Mouse (Mus musculus): Measurements from ENCODE around the gene Mrps26. TPM values are rescaled to one million over a fixed set of nuclear protein-coding genes. Genes with fewer than 3 reads are reported as not detected.
A peak's percentile ranks its signal among the peaks of the same experiment; 100 is the strongest.
"Not testable (repeated sequence)": the region's sequence is repeated elsewhere in the genome, so short reads cannot be mapped to it uniquely, and the experiment has no call there.

Mrps26 gene
- 10 to 100 TPM; 20.8 to 29.7 (median 27.1) TPM for polyA plus RNA-seq (2017; shearing (Covaris generic))

DNA sequence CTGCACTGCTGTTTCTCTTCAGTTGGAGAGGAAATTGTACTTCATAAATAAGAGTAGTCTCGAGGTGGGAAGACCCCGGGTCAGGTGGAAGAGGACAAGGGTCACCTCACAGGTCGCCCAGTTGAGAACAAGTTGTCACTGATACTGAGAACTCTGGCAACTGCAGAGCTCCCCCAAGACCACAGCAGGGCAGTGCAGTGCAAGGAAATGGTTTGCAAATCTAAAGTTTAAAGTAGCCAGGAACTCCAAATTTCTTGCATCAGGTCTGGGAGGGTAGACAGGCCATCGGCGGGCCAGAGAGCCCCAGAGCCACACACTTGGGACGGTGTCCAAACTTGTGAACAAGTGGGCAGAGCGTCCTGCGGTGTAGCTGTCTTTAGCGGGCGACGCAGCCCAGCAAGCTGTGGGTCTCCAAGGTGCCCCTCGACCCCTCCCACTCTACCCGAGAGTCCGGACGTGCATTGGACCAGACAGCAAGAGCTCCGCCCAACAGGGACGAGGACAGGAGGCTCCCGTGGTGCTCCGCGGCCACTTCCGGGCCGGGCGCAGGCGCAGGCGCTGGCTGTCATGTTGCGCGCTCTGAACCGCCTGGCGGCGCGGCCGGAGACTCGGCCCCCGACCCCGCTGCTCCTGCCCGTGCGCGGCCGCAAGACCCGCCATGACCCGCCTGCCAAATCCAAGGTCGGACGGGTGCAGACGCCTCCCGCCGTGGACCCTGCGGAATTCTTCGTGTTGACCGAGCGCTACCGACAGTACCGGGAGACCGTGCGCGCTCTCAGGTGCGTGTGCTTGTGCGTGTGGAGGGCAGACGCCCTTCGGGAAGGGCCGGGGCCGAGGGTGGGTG is at the start of gene Mrps26:
TSS of gene Mrps26 (plus strand) at position 531 of the 844 bp plus-strand sequence.
- ATAC-seq = peak; percentile 99

DNA sequence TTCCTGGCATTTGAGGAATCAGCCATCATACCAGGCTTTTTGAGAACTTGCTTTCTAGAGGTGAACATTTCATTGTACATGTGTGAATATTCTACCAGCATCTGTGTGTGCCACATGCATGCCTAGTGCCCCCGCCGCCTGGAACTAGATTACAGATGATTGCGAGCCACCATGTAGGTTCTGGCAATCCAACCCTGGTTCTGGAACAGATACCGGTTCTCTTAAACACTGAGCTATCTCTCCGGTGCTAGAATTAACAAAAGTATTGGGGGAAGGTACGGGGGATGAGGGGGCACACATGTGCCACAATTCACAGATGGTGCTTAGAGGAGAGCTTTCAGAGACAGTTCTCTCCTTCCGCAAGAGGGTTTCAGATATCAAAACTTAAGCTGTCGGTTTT is 49.6 kb upstream of the Mrps26 start:
- ATAC-seq = no peak

DNA sequence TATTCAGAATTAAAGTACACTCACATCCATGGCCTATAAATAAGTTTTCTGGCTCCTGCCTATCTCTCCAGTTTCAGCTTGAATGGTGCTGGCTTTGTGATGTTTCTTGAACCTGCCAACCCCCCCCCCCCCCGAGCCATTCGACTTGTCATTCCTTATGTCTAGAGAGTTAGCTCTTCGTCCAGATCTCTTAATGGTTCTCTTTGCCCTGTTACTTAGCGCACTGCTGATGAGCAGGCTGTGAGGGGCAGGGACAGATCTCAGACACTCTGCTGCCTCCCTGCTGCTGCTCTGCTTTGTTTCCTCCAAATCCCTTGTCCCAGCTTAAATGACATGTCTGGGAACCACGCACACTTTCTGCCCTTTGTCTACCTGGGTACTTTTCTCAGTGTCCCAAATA is 47.8 kb upstream of the Mrps26 start:
- no peak for ATAC-seq

DNA sequence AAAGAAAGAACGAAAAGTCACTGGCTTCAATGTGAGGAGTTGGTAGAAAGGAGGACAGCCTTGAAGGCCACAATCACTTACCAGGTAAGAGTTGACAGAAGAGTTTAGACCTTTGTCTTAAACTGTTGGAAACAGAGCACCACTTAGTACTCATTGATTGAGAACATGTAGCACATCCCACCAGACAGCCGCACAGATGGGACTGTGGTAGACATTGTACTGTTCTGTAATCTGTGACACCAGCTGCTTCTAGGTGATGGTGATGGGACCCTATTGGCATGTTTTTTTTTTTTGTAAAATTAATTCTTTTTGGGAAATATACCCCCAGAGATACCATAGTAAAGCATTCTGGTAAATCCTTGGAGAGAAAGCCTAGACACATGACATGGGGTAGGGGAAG is 41.6 kb upstream of the Mrps26 start:
- no peak for ATAC-seq

DNA sequence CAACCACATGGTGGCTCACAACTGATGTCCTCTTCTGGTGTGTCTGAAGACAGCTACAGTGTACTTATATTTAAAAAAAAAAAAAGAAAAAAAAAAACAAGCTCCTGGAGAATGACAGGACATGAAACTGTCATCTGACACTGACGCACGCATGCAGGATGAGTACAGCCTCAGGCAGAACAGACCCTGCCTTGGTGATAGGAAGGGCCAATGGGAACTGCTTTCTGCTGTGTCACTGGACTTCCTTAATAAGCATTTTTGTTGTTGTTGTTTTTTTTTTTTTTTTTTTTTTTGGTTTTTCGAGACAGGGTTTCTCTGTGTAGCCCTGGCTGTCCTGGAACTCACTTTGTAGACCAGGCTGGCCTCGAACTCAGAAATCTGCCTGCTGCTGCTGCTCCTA is 38.1 kb upstream of the Mrps26 start:
- ATAC-seq = not testable (repeated sequence)

DNA sequence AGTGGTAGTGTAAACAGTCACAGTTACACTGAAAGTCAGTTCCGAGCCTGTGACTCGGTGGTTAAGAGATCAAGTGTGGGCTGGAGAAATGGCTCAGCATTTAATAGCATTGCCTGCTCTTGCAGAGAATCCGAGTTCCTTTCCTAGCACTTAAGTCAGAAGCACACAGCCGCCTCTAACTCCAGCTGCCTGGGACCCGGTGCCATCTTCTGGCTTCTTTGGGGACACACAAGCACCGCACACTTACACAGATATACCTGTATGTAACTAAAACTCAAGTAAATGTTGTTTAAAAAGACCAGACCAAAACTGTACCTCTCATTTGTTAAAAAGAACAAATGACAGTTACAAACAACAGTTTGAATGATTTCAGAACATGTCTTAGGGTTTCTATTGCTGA is 35.1 kb upstream of the Mrps26 start:
- no peak for ATAC-seq

DNA sequence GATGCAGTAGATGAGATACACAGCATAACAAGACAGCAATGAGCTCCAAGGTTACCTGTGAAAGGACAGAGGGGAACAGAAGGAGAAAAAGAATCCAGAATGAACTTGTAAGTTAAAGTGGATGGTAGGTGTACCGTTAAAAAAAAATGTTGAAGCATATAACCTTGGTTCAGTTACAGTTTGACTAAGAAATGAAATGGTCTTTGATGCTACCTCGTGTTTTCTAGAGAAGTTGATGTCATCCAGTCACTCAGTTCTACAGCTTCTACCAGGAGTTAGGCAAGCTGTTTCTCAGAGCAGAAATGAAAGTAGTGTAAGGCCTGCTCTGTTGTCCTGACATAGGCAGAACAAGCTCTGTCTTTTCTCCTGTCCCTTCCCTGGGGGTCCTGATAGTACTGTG is 34.3 kb upstream of the Mrps26 start:
- no peak for ATAC-seq

DNA sequence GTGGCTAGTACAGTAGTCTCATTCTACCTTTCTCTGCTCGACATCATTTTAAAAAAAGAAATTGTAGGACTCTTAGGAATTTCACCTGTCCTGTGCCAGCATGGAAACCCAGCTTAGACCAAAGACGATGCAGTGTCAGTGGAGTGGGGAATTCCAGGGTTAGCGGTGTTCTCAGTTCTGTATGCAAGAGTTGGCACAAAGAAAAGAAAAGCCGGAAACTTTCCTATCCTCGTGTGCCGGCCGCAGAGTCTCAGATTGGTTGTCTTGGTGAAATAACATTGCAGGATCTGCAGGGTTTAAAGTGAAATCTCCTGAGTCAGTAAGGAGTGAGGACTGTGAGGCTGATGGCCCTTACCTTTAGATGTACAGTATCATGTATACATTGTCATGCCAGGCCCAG is 33.6 kb upstream of the Mrps26 start:
- ATAC-seq = no peak

DNA sequence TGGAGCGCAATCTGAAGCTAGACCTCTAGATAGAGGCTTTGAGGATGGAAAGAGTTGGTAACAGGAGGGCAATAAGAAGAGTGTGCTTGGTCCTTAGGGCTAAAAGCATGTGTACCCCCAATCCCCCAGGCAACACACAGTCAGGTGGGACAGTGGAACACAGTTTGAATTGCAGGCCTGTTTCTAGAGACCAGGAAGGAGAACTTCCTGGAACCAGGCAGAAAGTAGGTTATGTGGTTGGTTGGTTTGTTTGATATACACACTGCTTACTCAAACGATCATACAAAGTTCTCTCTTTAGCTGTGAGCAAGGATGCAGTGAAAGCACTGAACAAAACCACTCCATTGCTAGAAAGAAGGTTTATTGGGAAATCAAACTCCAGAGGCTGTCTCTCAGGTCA is 31.3 kb upstream of the Mrps26 start:
- ATAC-seq = peak; percentile 25

DNA sequence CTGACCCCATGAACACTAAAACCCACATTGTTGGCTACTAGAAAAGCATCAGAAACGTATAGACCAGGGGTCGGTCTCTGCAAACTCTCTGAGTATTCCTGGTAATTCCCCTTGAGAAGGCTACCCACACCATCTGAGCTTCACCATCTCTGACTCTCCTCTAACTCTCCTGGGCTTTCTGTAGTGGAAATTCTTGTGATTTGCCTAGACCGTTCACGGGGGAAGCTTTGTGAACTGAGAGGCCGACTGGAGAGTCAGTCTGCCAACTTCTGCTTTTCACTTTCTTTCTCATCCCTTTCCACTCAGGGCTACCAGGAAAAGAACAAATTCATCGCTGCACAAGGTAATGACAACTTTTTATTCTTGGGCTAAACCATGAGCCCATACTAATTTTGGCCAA is 28.5 kb upstream of the Mrps26 start:
- no peak for ATAC-seq

DNA sequence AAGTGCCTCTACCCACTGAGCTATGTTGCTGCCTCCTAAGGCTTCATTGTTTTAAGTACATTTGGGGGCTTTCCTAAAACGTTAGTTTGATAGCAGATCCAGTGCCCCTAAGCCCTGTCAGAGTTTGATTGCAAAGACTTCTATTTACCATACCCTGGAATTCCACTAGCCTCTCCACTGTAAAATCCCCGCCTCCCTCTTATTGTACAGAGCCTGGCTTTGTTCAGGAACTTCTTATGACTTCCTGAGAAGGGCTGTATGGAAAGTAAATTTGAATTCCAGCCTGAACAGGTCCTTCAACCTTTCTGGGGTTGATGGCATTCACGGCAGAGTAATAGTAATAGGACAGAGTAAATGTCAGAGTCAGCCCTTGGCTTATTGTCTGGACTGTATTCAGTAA is 26.7 kb upstream of the Mrps26 start:
- no peak for ATAC-seq

DNA sequence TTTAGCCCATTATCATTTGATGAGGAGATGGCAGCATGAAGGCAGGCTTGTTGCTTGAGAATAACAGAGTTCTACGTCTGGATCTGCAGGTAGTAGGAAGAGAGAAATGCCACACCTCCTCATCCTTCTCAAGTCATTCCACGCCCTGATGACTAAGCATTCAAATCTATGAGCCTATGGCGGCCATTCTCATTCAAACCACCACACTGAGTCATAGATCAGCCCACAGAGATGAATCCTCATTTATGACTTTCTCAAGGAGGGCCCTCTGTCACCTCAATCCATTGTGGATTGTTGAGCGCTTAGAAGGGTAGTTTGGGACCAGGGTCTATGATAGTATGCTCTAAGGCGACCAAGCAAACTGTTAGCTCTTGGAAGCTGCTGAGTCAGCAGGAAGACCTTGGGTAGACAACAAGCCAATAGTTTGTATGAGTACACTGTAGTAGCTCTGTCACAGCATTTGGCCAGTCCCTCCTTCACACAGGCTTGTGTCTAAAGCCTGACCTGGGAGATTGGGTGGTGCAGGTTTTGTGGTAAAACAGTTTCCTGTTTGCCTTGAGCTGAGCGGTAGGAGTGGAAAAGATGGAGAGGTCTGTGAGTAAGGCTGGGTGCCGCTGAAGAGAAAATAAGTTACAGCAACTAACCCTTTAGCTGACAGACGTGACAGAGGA is 24.5 kb upstream of the Mrps26 start:
- peak; percentile 67 for ATAC-seq

DNA sequence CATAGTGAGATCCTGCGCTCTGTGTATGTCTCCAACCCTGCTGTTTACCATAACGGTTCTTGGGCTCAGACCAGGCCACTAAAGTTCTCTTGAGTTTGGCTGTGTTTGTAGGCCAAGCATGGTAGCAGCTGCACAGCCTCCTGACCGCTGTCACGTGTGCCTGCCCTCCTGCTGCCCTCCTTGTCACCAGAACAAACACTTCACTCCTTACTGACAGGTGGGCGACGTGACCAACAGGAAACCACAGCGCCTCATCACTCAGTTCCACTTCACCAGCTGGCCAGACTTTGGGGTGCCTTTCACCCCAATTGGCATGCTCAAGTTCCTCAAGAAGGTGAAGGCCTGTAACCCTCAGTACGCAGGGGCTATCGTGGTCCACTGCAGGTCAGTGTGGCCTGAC is 23.3 kb upstream of the Mrps26 start:
- ATAC-seq = no peak

DNA sequence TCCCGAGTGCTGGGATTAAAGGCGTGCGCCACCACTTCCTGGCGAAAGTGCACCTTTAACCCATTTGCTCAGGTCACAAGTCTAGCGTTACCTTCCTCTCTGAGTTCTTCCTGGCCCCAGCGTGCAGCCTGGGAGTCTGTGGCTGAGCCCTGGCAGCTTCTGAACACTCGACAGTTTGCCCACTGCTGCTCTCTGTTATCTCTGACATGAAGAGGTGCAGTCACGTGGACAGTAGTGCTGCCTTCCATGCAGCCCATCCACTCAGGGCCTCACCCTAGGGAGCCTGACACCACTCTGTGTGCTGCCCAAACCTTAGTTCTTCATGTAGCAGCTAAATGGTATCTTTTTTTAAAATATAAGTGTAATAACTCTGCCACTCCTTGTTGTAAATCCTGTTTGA is 16.6 kb upstream of the Mrps26 start:
- no peak for ATAC-seq

DNA sequence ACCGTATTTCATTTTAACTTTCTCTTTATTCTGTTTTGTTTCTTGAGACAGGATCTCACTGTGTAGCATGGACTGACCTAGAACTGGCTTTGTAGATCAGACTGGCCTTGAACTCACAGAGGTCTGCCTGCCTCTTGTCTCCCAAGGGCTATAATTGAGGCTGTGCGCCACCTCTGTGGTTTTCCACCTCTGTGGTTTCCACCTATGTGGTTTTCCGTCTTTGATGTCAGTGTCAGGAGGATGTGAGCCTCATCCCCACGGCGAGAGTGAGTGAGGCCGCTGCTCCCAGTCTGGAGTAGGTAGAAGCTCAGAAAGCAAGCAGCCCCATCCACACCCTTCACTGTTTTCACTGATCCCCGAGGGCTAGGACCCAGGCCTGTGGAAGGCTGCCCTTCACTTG is 8.7 kb upstream of the Mrps26 start:
- no peak for ATAC-seq

DNA sequence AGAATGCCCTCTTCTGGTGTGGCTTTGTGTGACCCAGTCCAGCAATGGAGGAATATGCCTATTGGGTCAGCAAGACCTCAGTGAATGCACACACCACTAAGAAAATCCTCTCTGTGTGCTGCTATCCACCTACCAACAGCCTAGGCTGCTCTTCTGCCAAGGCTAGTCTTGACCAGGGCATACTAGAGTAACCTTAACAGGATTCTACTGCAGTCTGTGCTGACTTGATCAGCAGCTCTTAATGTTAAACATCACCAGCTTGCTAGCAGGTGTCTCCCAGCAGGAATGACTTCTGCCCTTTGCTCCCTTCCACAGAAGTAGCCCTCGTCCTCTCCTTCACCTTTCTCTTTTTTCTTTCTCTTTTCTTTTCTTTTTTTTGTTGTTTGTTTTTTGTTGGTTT is 7.2 kb upstream of the Mrps26 start:
- ATAC-seq = no peak

DNA sequence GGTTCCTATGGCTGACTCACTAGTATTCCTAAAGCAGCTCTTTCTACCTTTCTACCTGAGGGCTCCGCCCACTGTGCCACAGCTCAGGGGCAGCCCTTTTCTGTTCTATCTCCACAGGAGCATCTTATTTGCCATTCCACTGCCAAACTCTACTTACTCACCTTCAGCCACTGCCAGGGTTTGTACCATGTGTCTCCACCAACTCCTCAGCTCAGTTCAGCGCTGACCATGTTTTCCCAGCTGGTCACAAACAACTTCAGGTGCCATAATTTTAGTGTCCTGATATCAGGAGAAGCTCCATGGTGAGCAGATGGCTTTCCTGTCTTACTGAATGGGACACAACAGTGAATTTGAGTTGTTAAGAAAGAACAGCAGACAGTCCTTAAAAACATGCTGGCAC is 6.1 kb upstream of the Mrps26 start:
- ATAC-seq = no peak

DNA sequence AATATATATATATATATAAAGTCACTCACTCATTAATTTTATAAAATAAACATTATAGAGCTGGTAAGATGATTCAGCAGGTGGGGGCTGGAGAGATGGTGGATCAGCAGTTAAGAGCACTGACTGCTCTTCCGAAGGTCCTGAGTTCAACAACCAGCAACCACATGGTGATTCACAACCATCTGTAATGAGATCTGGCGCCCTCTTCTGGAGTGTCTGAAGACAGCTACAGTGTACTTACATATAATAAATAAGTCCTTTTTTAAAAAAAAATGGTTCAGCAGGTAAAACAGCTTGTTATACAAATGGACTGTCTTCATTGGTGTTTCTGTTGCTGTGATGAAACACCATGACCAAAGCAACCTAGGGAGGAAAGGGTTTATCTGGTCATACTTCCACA is 5.5 kb upstream of the Mrps26 start:
- no peak for ATAC-seq

DNA sequence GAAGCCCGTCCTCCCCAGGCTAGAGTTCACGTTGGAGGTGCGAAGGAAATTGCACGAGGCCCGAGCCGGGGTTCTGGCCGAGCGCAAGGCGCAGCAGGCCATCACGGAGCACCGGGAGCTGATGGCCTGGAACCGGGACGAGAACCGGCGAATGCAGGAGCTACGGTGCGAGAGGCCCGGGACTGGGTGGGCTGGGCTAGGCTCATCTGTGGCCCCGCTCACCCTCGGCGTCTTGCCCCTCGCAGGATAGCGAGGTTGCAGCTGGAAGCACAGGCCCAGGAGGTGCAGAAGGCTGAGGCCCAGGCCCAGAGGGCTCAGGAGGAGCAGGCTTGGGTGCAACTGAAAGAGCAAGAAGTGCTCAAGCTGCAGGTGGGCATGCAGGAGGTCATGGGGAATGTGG is 521 bp downstream of the Mrps26 start:
- no peak for ATAC-seq

DNA sequence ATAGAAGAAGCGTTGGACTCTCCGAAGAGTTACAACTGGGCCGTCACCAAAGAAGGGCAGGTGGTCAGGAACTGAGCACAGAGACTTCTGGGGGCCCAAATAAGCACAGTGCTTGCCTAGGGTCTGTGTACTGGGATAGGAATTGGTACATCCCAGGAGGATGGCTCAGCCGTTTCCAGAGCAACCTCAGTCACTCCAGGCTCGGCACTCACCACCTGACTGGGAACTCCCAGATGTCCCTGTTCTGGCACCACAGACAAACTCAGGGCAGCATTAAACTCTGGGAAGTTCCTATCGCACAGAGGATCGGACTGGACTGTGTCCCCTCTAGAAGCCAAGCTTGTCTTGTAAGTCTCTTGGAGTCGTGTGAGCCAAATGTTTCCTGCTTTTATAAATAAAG is 1.4 kb downstream of the Mrps26 start:
- ATAC-seq = no peak

DNA sequence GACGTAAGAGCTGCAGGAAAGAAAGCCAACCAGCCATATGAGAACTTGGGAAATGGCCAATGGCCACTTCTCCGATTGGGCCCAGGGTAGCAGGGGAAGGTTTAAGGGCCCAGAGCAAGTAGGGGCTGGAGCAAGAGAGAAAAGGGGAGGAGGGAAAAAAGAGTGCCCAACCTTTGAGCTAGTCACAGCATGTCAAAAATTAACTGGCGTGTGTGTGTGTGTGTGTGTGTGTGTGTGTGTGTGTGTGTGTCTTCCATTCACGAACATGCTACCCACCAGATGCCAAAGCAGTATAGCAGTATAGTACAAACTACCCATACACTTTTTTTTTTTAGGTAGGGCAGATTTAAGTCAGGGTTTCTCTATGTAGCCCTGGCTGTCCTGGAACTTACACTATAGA is 5.4 kb downstream of the Mrps26 start:
- ATAC-seq = no peak

DNA sequence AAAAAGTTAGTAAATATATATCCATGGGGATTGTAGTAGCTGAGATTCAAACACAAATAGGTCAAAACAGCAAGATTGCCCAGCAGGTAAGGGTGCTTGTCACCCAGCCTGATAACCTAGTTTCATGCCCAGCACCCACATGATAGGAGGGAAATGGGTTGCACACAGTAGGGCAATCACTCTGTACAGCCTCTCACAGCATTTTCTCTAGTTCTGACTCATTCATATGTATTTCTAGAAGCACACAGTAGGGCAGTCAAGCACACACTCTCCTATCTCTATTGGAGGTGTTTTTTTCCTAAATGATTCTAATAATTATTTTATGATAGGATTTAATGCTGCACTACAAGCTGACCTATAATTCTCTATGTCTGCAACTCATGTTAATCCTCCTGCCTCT is 6.4 kb downstream of the Mrps26 start:
- ATAC-seq = no peak

DNA sequence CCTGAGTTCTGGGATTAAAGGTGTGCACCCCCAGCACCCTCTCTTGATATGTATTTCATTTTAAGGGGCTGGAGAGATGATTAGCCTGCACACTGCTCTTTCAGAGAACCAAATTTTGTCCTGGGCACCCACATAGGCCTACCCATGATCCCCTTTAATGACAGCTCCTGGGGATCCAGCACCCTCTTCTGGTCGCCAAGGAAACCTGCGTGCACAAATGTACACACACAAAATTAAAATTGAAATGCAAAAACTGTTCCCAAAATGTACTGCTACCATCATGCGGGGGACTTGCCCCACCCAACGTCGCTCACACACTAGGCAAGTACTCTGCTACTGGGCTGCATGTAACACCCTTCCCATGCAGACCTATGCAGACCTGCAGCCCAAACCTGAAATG is 11.4 kb downstream of the Mrps26 start:
- ATAC-seq = no peak

DNA sequence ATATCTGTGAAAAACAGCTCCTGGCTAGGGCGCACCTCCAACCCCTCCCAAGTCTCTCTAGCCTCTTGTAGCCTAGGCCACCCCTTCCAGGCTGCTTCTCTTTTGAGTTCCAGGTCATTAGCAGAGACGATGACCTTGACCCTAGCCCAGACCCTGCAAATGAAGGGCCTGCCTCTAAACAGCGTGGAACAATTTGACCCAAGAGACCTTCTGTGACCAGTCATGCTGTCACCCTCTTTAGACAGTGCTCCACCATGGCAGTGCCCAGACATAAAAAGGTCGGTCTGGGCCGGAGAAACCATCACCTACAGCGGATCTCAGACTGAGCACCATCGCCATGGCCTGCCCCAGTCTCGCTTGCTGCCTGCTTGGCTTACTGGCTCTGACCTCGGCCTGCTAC is 12.3 kb downstream of the Mrps26 start, which contains the start of gene Oxt:
TSS of gene Oxt (plus strand) at position 301 of the 400 bp plus-strand sequence.
- no peak for ATAC-seq
